Mouse (Mus musculus) midbrain, embryonic 13.5 days (tissue): ENCODE data around the gene Iglon5. TPM values are rescaled to one million over a fixed set of nuclear protein-coding genes. Genes with fewer than 3 reads are reported as not detected.

Experiments used
- ATAC-seq: fragments of 200-750 bp; cut with Nextera tagmentation; 2 replicates; pipeline ENCODE4 v1.8.0; 2017; ENCODE audit warnings: mild to moderate bottlenecking, moderate TSS enrichment, moderate library complexity
- H3K27ac ChIP-seq: fragments of 300-500 bp; sonication (generic); 2 replicates; pipeline ENCODE4 v1.5.1; 2015; ENCODE audit warnings: inconsistent platforms, mild to moderate bottlenecking, moderate library complexity
- H3K27me3 ChIP-seq: fragments of 300-500 bp; sonication (generic); 2 replicates; pipeline ENCODE4 v1.6.1; 2015; ENCODE audit warnings: mild to moderate bottlenecking, inconsistent platforms
- H3K36me3 ChIP-seq: fragments of 300-500 bp; sonication (generic); 2 replicates; pipeline ENCODE4 v1.6.1; 2015; ENCODE audit warnings: mild to moderate bottlenecking, inconsistent platforms
- H3K4me1 ChIP-seq: fragments of 300-500 bp; sonication (generic); replicated peaks from 2 replicates; pipeline ENCODE4 v1.6.1; 2015; ENCODE audit warnings: inconsistent platforms
- H3K4me2 ChIP-seq: fragments of 300-500 bp; sonication (generic); replicated peaks from 2 replicates; pipeline ENCODE4 v1.6.1; 2015; ENCODE audit warnings: moderate library complexity, mild to moderate bottlenecking, inconsistent platforms
- H3K4me3 ChIP-seq: fragments of 300-500 bp; sonication (generic); replicated peaks from 2 replicates; pipeline ENCODE4 v1.5.1; 2015; ENCODE audit warnings: mild to moderate bottlenecking, inconsistent platforms
- H3K9ac ChIP-seq: fragments of 300-500 bp; sonication (generic); replicated peaks from 2 replicates; pipeline ENCODE4 v1.6.1; 2015; ENCODE audit warnings: mild to moderate bottlenecking, inconsistent platforms
- H3K9me3 ChIP-seq: fragments of 300-500 bp; sonication (generic); 2 replicates; pipeline ENCODE4 v1.6.1; 2016; ENCODE audit warnings: mild to moderate bottlenecking, inconsistent platforms
- WGBS: fragments of 180-500 bp; shearing (Covaris S2); methylation state at CpG from one replicate; pipeline ENCODE4 v1.1.7; 2015; 5-methylcytosine and 5-hydroxymethylcytosine counted together
- polyA plus RNA-seq: library from polyadenylated mRNA; unstranded; fragments of >200 nt; fragmentation: Nextera tagmentation; extraction: Ambion mirVana; gene quantifications from 2 replicates; pipeline ENCODE4 v1.2.1, GENCODE M21; 2015

Gene Iglon5
- polyA plus RNA-seq, 1 experiment from 2014 or later = 7.5 TPM

DNA sequence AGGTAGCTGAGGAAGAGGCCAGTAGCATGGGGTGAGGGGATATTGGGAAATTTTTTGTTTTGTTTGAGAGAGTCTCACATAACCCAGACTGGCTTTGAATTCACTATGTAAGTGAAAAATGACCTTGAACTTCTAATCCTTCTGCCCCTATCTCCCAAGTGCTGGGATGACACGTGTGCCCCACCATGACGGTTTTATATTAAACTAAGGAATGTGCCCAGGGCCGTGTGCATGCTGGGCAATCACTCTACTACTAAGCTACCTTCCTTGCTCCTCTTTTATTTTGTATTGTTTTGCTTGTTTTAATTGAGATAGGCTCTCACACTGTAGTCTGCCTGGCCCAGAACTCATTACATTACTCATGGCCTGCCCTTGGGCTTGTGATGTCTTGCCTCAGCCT is 48.8 kb downstream of the Iglon5 start:
- 87% methylated on average over 3 of the region's 3 CpGs for WGBS
- Histone ChIP-seq H3K4me1 (peaks cover 20% of the 10 kb centered on the region), H3K4me2 (no peak overlapping the region), H3K9me3 (no peaks in the 10 kb centered on the region), H3K36me3 (no peaks in the 10 kb centered on the region), H3K27me3 (peaks cover 3% of the 10 kb centered on the region; the same call in 1 of the 2 replicates), H3K9ac (no peak overlapping the region), H3K27ac (no peak overlapping the region), H3K4me3 (no peak overlapping the region)
- no peak for ATAC-seq

DNA sequence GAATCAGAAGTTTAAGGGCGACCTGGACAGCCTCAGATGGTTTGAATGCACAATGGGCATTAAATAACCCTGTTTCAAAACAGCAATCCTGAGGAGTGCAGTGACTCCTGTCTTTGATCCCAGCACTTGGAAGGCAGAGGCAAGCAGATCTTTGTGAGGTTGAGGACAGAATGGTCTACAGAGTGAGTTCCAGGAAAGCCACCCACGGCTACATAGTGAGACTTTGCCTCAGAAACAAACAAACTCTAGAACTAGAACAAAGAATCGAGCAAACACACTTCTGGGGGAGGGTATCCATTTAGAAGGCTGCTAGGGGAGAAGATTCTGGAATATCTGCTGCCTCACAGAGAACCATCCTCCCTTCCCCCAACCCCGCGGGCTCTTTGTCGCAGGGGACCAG is 49.4 kb downstream of the Iglon5 start, which contains the start of gene Cldnd2:
Gene Cldnd2 (plus strand): TSS at position 301 of the 400 bp plus-strand sequence.
- H3K27me3 ChIP-seq = peaks cover 3% of the 10 kb centered on the region; the same call in 1 of the 2 replicates
- no peaks in the 10 kb centered on the region for H3K9me3 ChIP-seq
- H3K4me3 ChIP-seq = no peak within 1 kb of the TSS
- no peak for ATAC-seq
- WGBS = 80% methylated on average over 6 of the region's 6 CpGs
- H3K27ac ChIP-seq = no peak within 1 kb of the TSS
- H3K4me2 ChIP-seq = no peak within 1 kb of the TSS
- H3K36me3 ChIP-seq = no peaks in the 10 kb centered on the region
- H3K4me1 ChIP-seq = peaks cover 20% of the 10 kb centered on the region
- no peak within 1 kb of the TSS for H3K9ac ChIP-seq

DNA sequence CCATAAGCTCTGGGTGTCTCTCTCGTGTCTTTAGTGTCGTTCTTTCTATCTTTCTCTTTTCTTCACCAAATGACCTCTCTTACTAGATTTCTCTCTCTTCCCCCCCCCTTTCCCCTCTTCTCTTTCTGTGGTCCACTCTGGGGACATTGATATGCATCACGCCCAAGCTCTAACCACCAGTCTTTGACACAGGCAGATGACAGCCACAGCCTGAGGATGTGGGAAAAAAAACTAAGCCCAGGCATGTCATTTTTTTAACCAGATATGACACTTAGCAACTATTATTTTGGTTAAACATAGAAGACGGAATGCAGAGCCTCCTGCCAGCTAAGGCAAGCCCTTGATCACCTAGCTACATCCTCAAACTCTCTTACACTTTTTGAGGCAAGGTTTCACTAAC is 51.3 kb downstream of the Iglon5 start:
- no peaks in the 10 kb centered on the region for H3K9me3 ChIP-seq
- H3K36me3 ChIP-seq = no peaks in the 10 kb centered on the region
- H3K9ac ChIP-seq = no peak overlapping the region
- H3K4me3 ChIP-seq = no peak overlapping the region
- 84% methylated on average over 4 of the region's 4 CpGs for WGBS
- no peak for ATAC-seq
- peaks cover 3% of the 10 kb centered on the region; the same call in 1 of the 2 replicates for H3K27me3 ChIP-seq
- H3K4me1 ChIP-seq = peaks cover 10% of the 10 kb centered on the region
- no peak overlapping the region for H3K4me2 ChIP-seq
- H3K27ac ChIP-seq = no peak overlapping the region

DNA sequence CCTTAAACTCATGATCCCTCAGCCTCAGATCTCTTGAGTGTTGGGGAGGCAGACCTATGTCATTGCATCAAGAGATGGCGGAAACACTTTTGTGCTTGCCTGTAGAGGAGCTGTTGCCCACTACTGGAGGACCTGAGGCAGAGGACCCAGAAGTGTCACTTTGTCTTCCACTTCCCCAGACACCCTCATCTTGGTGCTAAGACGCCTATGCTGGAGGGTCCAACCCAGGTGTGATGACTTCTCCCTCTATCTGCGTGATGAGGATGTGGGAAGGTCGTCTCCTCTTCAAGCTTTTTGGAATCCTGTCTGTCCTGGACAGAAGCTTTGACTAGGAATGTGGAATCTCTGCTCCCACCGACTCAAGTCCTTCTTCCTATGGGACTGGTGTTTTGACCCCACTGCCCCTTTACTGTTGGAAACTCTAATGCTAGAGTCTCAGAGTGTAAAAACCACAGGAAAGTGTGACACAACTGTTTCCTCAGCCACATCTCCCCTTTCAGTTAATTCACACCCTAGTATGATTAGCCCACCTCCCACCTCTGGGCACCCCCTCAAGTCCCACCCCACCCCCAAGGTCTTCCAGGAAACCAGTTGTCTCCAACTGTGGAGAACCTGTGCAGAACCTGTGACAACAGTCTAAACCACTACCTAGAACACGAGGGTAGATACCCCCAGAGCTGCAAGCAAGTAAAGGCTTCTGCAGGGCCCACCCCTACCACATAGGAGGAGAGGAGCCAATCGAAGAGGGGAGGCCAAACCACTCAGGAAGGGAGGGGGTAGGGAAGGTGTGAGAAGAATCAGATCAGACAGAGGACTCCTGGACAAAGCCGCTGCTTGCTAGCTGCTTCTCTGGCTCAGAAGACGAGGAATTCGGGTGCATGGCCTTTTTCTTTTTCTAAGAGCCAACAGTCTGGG is 53.3 kb downstream of the Iglon5 start, which contains the start of gene Nkg7:
Gene Nkg7 (plus strand): TSS at position 733 of the 915 bp plus-strand sequence.
- WGBS = 82% methylated on average over 10 of the region's 10 CpGs
- ATAC-seq = no peak

DNA sequence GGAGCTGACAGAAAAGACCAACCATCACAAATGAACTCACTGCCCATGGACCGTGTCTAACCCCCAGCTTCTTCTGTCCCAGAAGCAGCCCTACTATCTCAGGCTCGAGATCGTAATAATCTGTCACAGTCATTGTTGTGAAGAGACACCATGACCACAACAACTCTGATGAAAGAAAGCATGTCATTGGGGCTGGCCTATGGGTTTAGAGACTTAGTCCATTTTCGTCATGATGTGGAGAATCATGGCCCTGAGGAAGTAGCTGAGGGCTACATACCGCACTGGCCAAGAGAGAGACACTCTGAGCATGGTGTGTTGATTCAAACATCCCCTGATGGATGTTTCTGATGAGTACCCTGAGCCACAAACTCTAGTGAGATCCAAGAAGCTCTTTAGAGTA is 55.2 kb downstream of the Iglon5 start:
- Histone ChIP-seq H3K36me3 (no peaks in the 10 kb centered on the region), H3K27me3 (peaks cover 3% of the 10 kb centered on the region; the same call in 1 of the 2 replicates), H3K4me3 (no peak overlapping the region), H3K4me1 (no peaks in the 10 kb centered on the region), H3K9ac (no peak overlapping the region), H3K4me2 (no peak overlapping the region), H3K27ac (no peak overlapping the region), H3K9me3 (no peaks in the 10 kb centered on the region)
- ATAC-seq = no peak
- 72% methylated on average over 5 of the region's 5 CpGs for WGBS

More for the DNA sequence above, 53.3 kb downstream of the Iglon5 start, which contains the start of gene Nkg7:
- no peak within 1 kb of the TSS for H3K9ac ChIP-seq
- H3K27me3 ChIP-seq = peaks cover 3% of the 10 kb centered on the region; the same call in 1 of the 2 replicates
- H3K4me3 ChIP-seq = no peak within 1 kb of the TSS
- H3K9me3 ChIP-seq = no peaks in the 10 kb centered on the region
- H3K36me3 ChIP-seq = no peaks in the 10 kb centered on the region
- H3K27ac ChIP-seq = no peak within 1 kb of the TSS
- no peaks in the 10 kb centered on the region for H3K4me1 ChIP-seq
- no peak within 1 kb of the TSS for H3K4me2 ChIP-seq

DNA sequence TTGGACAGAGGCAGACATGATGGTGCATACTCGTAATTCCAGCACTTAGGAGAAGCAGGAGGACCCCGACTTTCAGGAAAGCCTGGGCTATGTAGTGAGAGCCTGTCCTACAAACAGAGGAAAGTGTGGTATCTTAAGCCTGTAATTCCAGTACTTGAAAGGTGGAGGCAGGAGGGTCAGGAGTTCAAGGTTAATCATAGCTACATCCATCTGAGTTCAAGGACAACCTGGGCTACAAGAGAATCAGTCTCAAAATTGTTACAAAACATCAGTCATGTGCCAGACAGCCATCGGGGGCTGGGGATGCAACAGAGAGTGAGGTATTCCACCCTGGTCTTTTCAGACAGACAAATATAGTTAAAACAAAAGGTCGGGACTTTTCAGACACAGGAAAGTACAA is 57.0 kb downstream of the Iglon5 start:
- 73% methylated on average over 4 of the region's 4 CpGs for WGBS

DNA sequence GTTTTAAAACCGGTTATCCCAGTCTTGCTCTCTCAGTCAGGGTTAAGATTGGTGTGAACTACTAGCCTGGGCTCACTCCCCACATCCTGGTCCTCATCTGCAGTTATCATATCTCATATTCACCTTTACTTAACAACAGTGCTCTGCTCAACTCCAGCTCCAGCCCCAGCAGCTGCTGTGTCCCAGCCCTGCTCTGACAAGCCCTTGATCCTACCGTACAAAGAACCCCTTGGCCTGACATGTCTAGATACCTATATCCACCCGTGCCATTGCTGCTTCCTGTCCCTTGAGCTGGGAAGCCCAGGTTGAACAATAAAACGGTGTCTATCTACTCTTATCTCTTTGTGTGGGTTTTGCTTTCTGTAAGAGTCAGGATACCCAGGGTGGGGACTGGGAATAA is 60.4 kb downstream of the Iglon5 start:
- H3K4me3 ChIP-seq = no peak overlapping the region
- ATAC-seq = no peak
- no peaks in the 10 kb centered on the region for H3K27me3 ChIP-seq
- no peaks in the 10 kb centered on the region for H3K4me1 ChIP-seq
- H3K27ac ChIP-seq = no peak overlapping the region
- H3K36me3 ChIP-seq = no peaks in the 10 kb centered on the region
- 65% methylated on average over 4 of the region's 4 CpGs for whole genome bisulfite sequencing
- no peak overlapping the region for H3K9ac ChIP-seq
- H3K9me3 ChIP-seq = no peaks in the 10 kb centered on the region
- no peak overlapping the region for H3K4me2 ChIP-seq

More for the DNA sequence above, 57.0 kb downstream of the Iglon5 start:
- H3K36me3 ChIP-seq = no peaks in the 10 kb centered on the region
- H3K9me3 ChIP-seq = no peaks in the 10 kb centered on the region
- no peaks in the 10 kb centered on the region for H3K4me1 ChIP-seq
- H3K4me3 ChIP-seq = no peak overlapping the region
- no peak overlapping the region for H3K27ac ChIP-seq
- ATAC-seq = no peak
- H3K27me3 ChIP-seq = no peaks in the 10 kb centered on the region
- no peak overlapping the region for H3K4me2 ChIP-seq
- no peak overlapping the region for H3K9ac ChIP-seq

DNA sequence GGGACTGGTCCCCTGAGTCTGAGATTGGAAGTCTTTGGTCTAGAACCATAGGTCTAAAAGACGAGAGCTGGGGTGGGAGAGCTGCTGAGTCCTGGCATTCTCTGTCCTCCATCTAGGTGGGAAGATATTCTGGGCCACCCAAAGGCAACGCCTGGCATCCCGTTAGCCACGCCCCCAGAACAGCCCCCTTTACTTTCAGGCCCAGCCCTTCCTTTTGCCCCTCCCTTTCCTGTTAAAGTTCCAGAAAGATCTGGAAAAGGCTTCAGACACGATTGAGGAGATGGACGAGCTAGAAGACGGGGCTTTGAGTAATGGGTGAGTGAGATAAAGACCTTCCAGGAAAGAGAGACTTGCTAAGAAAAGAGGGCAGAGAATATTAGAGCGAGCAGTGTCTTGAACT is 62.5 kb downstream of the Iglon5 start, which contains the start of gene Lim2:
Gene Lim2 (plus strand): TSS at position 265 of the 400 bp plus-strand sequence.
- no peak within 1 kb of the TSS for H3K4me3 ChIP-seq
- no peak within 1 kb of the TSS for H3K9ac ChIP-seq
- H3K36me3 ChIP-seq = no peaks in the 10 kb centered on the region
- ATAC-seq = no peak
- WGBS = 86% methylated on average over 8 of the region's 8 CpGs
- no peaks in the 10 kb centered on the region for H3K9me3 ChIP-seq
- H3K4me2 ChIP-seq = no peak within 1 kb of the TSS
- peaks cover 4% of the 10 kb centered on the region; the same call in 1 of the 2 replicates for H3K4me1 ChIP-seq
- no peaks in the 10 kb centered on the region for H3K27me3 ChIP-seq
- H3K27ac ChIP-seq = no peak within 1 kb of the TSS

DNA sequence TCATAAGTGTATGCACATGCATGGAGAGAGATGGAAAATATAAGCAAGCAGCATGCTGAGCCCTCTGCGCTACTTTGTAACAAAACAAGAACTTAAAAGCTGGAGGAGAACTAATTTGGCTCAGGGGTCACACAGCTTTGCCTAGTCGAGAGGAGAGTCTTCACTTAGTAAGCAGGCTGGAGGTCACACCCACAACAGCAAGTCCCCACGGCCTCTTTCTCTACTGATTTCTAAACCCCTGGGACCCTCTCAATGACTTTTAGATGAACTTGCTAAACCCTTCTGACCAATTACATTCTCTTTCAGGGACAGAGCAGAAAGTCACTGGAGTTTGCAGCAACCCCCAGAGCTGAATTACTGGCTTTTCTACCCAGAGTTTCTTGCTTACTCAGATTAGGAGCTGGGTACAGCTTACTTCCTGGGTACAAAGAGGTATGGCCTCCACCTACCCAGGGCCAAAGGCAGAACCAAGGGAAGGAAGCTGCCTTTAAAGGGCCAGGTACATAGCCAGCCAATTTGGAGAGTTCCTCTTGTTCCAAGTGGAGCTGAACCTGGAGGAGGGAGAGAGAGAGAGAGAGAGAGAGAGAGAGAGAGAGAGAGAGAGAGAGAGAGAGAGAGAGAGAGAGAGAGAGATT is 65.8 kb downstream of the Iglon5 start:
- H3K27me3 ChIP-seq = no peaks in the 10 kb centered on the region
- H3K4me1 ChIP-seq = peaks cover 4% of the 10 kb centered on the region; the same call in 1 of the 2 replicates

DNA sequence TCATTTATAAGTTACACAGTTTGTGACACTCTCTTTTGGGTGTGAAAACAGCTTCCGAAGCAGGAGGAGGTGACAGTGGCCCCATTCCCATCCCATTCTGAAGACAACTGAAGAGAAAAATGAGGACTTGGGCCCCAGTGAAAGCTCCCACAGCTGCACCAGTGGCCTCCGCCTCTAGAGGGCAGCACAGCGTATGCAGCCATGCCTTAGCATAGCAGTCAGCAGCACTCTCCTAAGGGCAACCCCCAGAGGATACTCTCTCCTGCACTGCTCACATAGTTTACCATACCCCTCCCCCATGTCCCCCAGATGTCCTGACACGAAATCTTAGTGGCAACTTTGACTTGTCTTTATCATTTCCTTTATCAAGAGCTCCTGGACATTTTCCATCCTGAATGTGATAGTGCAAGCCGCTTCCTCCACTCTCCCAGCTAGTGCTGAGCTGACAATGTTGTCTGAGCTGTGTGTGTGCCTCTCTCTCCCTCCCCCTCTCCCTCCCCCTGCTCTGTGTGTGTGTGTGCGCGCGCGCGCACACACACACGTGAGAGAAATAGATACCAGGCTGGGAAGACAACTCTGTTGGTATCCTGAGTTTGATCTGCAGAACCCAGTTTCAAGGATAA is 66.8 kb downstream of the Iglon5 start:
- peak; percentile 97 for ATAC-seq
- 10% methylated on average over 11 of the region's 11 CpGs for WGBS
- H3K4me2 ChIP-seq = peak overlapping the region; percentile 36
- peaks cover 4% of the 10 kb centered on the region; the same call in 1 of the 2 replicates for H3K4me1 ChIP-seq
- H3K9me3 ChIP-seq = no peaks in the 10 kb centered on the region
- no peaks in the 10 kb centered on the region for H3K27me3 ChIP-seq
- no peak overlapping the region for H3K4me3 ChIP-seq
- no peak overlapping the region; the same call in 1 of the 2 replicates for H3K9ac ChIP-seq
- H3K27ac ChIP-seq = no peak overlapping the region
- H3K36me3 ChIP-seq = no peaks in the 10 kb centered on the region

More for the DNA sequence above, 65.8 kb downstream of the Iglon5 start:
- no peak overlapping the region for H3K4me3 ChIP-seq
- H3K9me3 ChIP-seq = no peaks in the 10 kb centered on the region
- no peak overlapping the region for H3K27ac ChIP-seq
- no peak for ATAC-seq
- no peaks in the 10 kb centered on the region for H3K36me3 ChIP-seq
- H3K4me2 ChIP-seq = no peak overlapping the region
- no peak overlapping the region for H3K9ac ChIP-seq
- WGBS = 55% methylated on average over 3 of the region's 3 CpGs
